Mouse (Mus musculus): ENCODE measurements around the gene Olfr1111. TPM values are rescaled to one million over a fixed set of nuclear protein-coding genes. Genes with fewer than 3 reads are reported as not detected.
"Not testable (repeated sequence)": the region's sequence is repeated elsewhere in the genome, so short reads cannot be mapped to it uniquely, and the experiment has no call there.

Olfr1111 gene
- not detected in 2 replicates for polyA plus RNA-seq (2015; fragmentation: Nextera tagmentation; extraction: Ambion mirVana)

DNA sequence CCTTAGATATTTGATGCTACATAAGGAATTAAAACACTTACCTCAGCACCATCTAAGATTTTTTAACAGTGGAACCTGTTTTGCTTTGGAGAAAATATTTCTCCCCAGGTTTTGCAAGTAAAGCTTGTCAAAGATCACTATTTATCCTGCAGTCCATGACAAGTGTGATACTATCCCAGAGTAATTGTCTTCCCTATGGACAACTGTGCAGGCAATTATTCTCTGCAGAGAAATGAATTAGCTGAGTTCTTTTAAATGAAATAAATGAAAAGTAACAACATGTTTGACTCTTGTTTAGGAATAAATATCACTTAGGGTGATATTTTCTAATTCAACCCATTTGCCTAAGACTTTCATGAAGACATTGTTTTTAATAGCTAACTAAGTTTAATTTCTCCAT, at the start of gene Olfr1111:
Olfr1111 (minus strand) TSS at position 101 of the 400 bp plus-strand sequence.
- H3K27ac ChIP-seq (replicated peaks): no peak within 1 kb of the TSS
- H3K4me3 ChIP-seq: no peak within 1 kb of the TSS
- no peaks in the 10 kb centered on the region for H3K9me3 ChIP-seq
- H3K4me2 ChIP-seq: no peak within 1 kb of the TSS
- no peak for ATAC-seq (ENCODE audit: extremely low read depth, insufficient number of reproducible peaks, low FRiP score, low TSS enrichment)
- H3K4me1 ChIP-seq: no peaks in the 10 kb centered on the region
- H3K9ac ChIP-seq: no peak within 1 kb of the TSS
- H3K36me3 ChIP-seq: no peaks in the 10 kb centered on the region
- no peaks in the 10 kb centered on the region for H3K27me3 ChIP-seq (replicated peaks)

DNA sequence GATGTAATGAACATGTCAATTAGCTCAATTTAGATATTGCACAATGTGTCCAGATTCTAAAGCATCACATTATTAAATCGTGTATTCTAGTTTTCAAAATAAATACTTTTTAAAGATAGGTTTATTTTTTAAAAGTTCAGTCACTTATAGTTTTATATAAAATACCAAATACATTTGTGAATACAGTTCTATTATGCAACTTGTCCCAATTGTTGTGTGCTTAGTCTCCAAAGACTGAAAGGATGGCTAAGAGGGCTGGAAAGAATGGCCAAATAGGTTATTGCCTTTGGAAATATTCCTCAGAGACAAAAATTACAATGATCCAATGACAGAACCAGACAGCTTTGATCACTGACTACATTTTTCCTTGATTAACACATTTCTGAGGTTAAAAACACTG, 35.1 kb upstream of the Olfr1111 start, which contains the start of gene Olfr1112:
Olfr1112 (plus strand) TSS at position 301 of the 400 bp plus-strand sequence.
- H3K9me3 ChIP-seq: no peaks in the 10 kb centered on the region
- WGBS: 67% methylated on average over 1 of the region's 1 CpGs
- H3K4me1 ChIP-seq: no peaks in the 10 kb centered on the region
- H3K27ac ChIP-seq (replicated peaks): no peak within 1 kb of the TSS
- H3K4me3 ChIP-seq: no peak within 1 kb of the TSS
- H3K27me3 ChIP-seq (replicated peaks): no peaks in the 10 kb centered on the region
- no peak within 1 kb of the TSS for H3K9ac ChIP-seq
- H3K36me3 ChIP-seq: no peaks in the 10 kb centered on the region
- H3K4me2 ChIP-seq: no peak within 1 kb of the TSS
- no peak for ATAC-seq (ENCODE audit: extremely low read depth, insufficient number of reproducible peaks, low FRiP score, low TSS enrichment)

DNA sequence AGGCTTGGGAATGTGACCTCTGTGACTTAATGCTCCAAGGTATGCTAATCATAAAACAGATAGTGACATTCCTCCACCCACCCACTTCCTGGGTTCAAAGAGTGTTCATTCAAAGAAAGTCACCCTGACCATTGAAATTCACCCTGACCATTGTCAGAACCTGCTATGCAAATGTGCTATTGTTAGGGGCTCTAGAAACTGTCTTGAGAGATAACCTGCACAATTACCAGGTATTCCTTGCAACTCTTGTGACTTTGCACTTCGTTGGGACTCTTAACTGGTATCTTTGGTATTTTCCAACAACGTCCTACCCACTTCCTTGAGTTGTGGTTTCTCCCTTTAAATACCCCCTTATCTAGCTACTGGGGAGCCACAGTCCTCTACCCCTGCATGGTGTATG, 15.3 kb upstream of the Olfr1111 start:
- not testable (repeated sequence) for H3K9ac ChIP-seq, H3K4me3 ChIP-seq
- whole genome bisulfite sequencing: 73% methylated on average over 2 of the region's 2 CpGs

DNA sequence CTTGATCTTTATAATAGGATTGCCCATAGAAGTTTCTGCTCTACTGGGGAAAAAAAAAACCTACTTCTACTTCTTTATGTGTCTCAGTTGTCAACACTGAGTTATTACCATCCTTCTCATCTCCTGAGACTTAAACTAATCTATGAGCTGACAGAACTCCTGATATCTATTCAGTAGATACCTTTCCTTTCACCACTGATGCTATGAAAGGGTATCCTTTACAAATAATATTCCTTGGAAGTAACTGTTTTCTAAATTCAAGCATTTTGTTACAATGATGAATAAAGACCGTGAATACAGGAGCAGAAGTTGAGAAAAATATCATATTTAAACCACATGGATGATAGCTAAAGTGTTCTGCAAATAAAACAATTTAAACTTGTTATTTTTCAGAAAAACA, 12.2 kb downstream of the Olfr1111 start, which contains the start of gene Olfr1110:
Olfr1110 (minus strand) TSS at position 101 of the 400 bp plus-strand sequence.
- H3K27ac ChIP-seq (replicated peaks): no peak within 1 kb of the TSS
- H3K4me1 ChIP-seq: no peaks in the 10 kb centered on the region
- no peaks in the 10 kb centered on the region for H3K9me3 ChIP-seq
- no peaks in the 10 kb centered on the region for H3K36me3 ChIP-seq
- 75% methylated on average over 1 of the region's 1 CpGs for WGBS
- no peak for ATAC-seq (ENCODE audit: extremely low read depth, insufficient number of reproducible peaks, low FRiP score, low TSS enrichment)
- no peak within 1 kb of the TSS for H3K4me2 ChIP-seq
- H3K4me3 ChIP-seq: no peak within 1 kb of the TSS
- H3K27me3 ChIP-seq (replicated peaks): no peaks in the 10 kb centered on the region
- no peak within 1 kb of the TSS for H3K9ac ChIP-seq

More for the DNA sequence above, 15.3 kb upstream of the Olfr1111 start:
- H3K27me3 ChIP-seq (replicated peaks); H3K36me3 ChIP-seq; ATAC-seq (ENCODE audit: extremely low read depth, insufficient number of reproducible peaks, low FRiP score, low TSS enrichment); H3K4me2 ChIP-seq; H3K27ac ChIP-seq (replicated peaks); H3K4me1 ChIP-seq; H3K9me3 ChIP-seq: not testable (repeated sequence)

DNA sequence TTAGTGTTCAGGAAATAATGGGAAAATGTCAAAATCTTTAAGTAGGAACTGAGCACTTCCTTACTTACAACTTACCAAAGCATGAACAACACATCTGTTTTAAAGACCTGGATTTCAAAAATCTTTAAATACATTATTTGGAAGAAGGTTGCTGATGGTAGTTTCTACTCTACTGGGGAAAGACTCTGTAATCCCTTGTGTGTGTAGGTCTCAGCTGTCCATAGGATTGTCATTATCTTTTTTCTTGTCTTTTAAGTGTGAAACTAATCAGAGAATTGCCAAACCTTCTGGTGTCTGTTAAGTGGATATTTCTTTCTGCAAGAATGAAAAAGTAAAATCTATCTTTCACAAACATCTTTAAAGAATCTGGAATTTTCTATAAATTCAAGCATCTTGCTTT, 38.0 kb downstream of the Olfr1111 start, which contains the start of gene Olfr259:
Olfr259 (minus strand) TSS at position 101 of the 400 bp plus-strand sequence.
- Histone ChIP-seq H3K27me3 (replicated peaks) (no peaks in the 10 kb centered on the region), H3K4me1 (no peaks in the 10 kb centered on the region), H3K36me3 (no peaks in the 10 kb centered on the region), H3K4me3 (no peak within 1 kb of the TSS), H3K27ac (replicated peaks) (no peak within 1 kb of the TSS), H3K4me2 (no peak within 1 kb of the TSS), H3K9ac (no peak within 1 kb of the TSS), H3K9me3 (no peaks in the 10 kb centered on the region)
- no peak for ATAC-seq (ENCODE audit: extremely low read depth, insufficient number of reproducible peaks, low FRiP score, low TSS enrichment)

Other genes starting within 250 kb of the Olfr1111 start
- not detected in 2 replicates for gene Olfr1098, start 228.1 kb downstream of the Olfr1111 start, polyA plus RNA-seq (2015; fragmentation: Nextera tagmentation; extraction: Ambion mirVana)
- gene Olfr1099, start 191.9 kb downstream of the Olfr1111 start, polyA plus RNA-seq (2015; fragmentation: Nextera tagmentation; extraction: Ambion mirVana): not detected in 2 replicates
- gene Olfr1100, start 172.7 kb downstream of the Olfr1111 start, polyA plus RNA-seq (2015; fragmentation: Nextera tagmentation; extraction: Ambion mirVana): not detected in 2 replicates
- gene Olfr1101, start 161.4 kb downstream of the Olfr1111 start, polyA plus RNA-seq (2015; fragmentation: Nextera tagmentation; extraction: Ambion mirVana): not detected in 2 replicates
- gene Olfr1102, start 154.2 kb downstream of the Olfr1111 start, polyA plus RNA-seq (2015; fragmentation: Nextera tagmentation; extraction: Ambion mirVana): not detected in 2 replicates
- gene Olfr1104, start 125.5 kb downstream of the Olfr1111 start, polyA plus RNA-seq (2015; fragmentation: Nextera tagmentation; extraction: Ambion mirVana): not detected in 2 replicates
- not detected in 2 replicates for gene Olfr1105, start 116.1 kb downstream of the Olfr1111 start, polyA plus RNA-seq (2015; fragmentation: Nextera tagmentation; extraction: Ambion mirVana)
- gene Olfr1106, start 100.4 kb downstream of the Olfr1111 start, polyA plus RNA-seq (2015; fragmentation: Nextera tagmentation; extraction: Ambion mirVana): not detected in 2 replicates
- gene Olfr1107, start 76.8 kb downstream of the Olfr1111 start, polyA plus RNA-seq (2015; fragmentation: Nextera tagmentation; extraction: Ambion mirVana): not detected in 2 replicates
- not detected in 2 replicates for gene Olfr1109, start 56.6 kb downstream of the Olfr1111 start, polyA plus RNA-seq (2015; fragmentation: Nextera tagmentation; extraction: Ambion mirVana)
- not detected in 2 replicates for gene Olfr259, start 38.1 kb downstream of the Olfr1111 start, polyA plus RNA-seq (2015; fragmentation: Nextera tagmentation; extraction: Ambion mirVana)
- gene Olfr1110, start 12.3 kb downstream of the Olfr1111 start, polyA plus RNA-seq (2015; fragmentation: Nextera tagmentation; extraction: Ambion mirVana): not detected in 2 replicates
- not detected in 2 replicates for gene Olfr1112, start 35.2 kb upstream of the Olfr1111 start, polyA plus RNA-seq (2015; fragmentation: Nextera tagmentation; extraction: Ambion mirVana)
- gene Olfr1113, start 56.3 kb upstream of the Olfr1111 start, polyA plus RNA-seq (2015; fragmentation: Nextera tagmentation; extraction: Ambion mirVana): not detected in 2 replicates
- gene Olfr1115, start 95.4 kb upstream of the Olfr1111 start, polyA plus RNA-seq (2015; fragmentation: Nextera tagmentation; extraction: Ambion mirVana): not detected in 2 replicates
- not detected in 2 replicates for gene Olfr1116, start 114.9 kb upstream of the Olfr1111 start, polyA plus RNA-seq (2015; fragmentation: Nextera tagmentation; extraction: Ambion mirVana)
- not detected in 2 replicates for gene Olfr1118, start 155.0 kb upstream of the Olfr1111 start, polyA plus RNA-seq (2015; fragmentation: Nextera tagmentation; extraction: Ambion mirVana)
- not detected in 2 replicates for gene Olfr1120, start 202.2 kb upstream of the Olfr1111 start, polyA plus RNA-seq (2015; fragmentation: Nextera tagmentation; extraction: Ambion mirVana)
- not detected in 2 replicates for gene Olfr1121, start 217.3 kb upstream of the Olfr1111 start, polyA plus RNA-seq (2015; fragmentation: Nextera tagmentation; extraction: Ambion mirVana)
- gene Olfr1122, start 233.2 kb upstream of the Olfr1111 start, polyA plus RNA-seq (2015; fragmentation: Nextera tagmentation; extraction: Ambion mirVana): not detected in 2 replicates